Mouse (Mus musculus) kidney, postnatal 0 days (tissue): ENCODE data around the gene Siva1. TPM values are rescaled to one million over a fixed set of nuclear protein-coding genes. Genes with fewer than 3 reads are reported as not detected.

Experiments
- ATAC-seq: fragments of 200-750 bp; cut with Nextera tagmentation; replicated peaks from 2 replicates; pipeline ENCODE4 v1.8.0; 2017; ENCODE audit warnings: low read depth, moderate number of reproducible peaks, moderate TSS enrichment, moderate library complexity; ENCODE audit not compliant: low FRiP score
- DNase-seq: peaks from one replicate; pipeline ENCODE4 v3.0.0-alpha.2; 2016; ENCODE audit warnings: low spot score
- H3K27ac ChIP-seq: fragments of 300-500 bp; sonication (generic); 2 replicates; pipeline ENCODE4 v1.5.1; 2014; ENCODE audit warnings: mild to moderate bottlenecking
- H3K27me3 ChIP-seq: fragments of 300-500 bp; sonication (generic); 2 replicates; pipeline ENCODE4 v1.6.1; 2014; ENCODE audit warnings: low read length, mixed read lengths; ENCODE audit not compliant: insufficient read depth
- H3K36me3 ChIP-seq: fragments of 300-500 bp; sonication (generic); 2 replicates; pipeline ENCODE4 v1.6.1; 2014; ENCODE audit warnings: low read length, mixed read lengths; ENCODE audit not compliant: insufficient read depth
- H3K4me1 ChIP-seq: fragments of 300-500 bp; sonication (generic); replicated peaks from 2 replicates; pipeline ENCODE4 v1.6.1; 2014; ENCODE audit warnings: antibody characterized with exemption, low read length, mixed read lengths; ENCODE audit not compliant: insufficient read depth
- H3K4me2 ChIP-seq: fragments of 300-500 bp; sonication (generic); 2 replicates; pipeline ENCODE4 v1.6.1; 2014; ENCODE audit warnings: mild to moderate bottlenecking, low read length, moderate library complexity, mixed read lengths
- H3K4me3 ChIP-seq: fragments of 300-500 bp; sonication (generic); replicated peaks from 2 replicates; pipeline ENCODE4 v1.5.1; 2014; ENCODE audit warnings: low read depth, low read length
- H3K9ac ChIP-seq: fragments of 300-500 bp; sonication (generic); 2 replicates; pipeline ENCODE4 v1.6.1; 2014; ENCODE audit warnings: low read depth, low read length
- H3K9me3 ChIP-seq: fragments of 300-500 bp; sonication (generic); replicated peaks from 2 replicates; pipeline ENCODE4 v1.6.1; 2016; ENCODE audit warnings: low read length, inconsistent platforms, mixed read lengths
- CTCF ChIP-seq: IDR thresholded peaks from 2 replicates; pipeline ENCODE4 v1.5.1; 2016; ENCODE audit warnings: antibody characterized with exemption, low read depth, mild to moderate bottlenecking, moderate library complexity
- WGBS: fragments of 180-500 bp; shearing (Covaris S2); extraction: QIAGEN DNeasy Blood & Tissue Kit; methylation state at CpG from one replicate; pipeline ENCODE4 v1.1.7; 2014; 5-methylcytosine and 5-hydroxymethylcytosine counted together
- microRNA-seq: library from miRNA; unstranded; fragments of <30 nt; microRNA quantifications from one replicate; pipeline ENCODE4, GENCODE M21; 2016
- polyA plus RNA-seq: library from polyadenylated mRNA; unstranded; fragments of >200 nt; fragmentation: Nextera tagmentation; extraction: Ambion mirVana; gene quantifications from 2 replicates; pipeline ENCODE4 v1.2.1, GENCODE M21; 2015

Siva1 gene
- polyA plus RNA-seq, 1 experiment from 2014 or later, result 209 TPM

GRCm38 (mm10) chr12:112693185-112694126 is 49.0 kb downstream of the Siva1 start:
- peak overlapping the region; percentile 82 for H3K27ac ChIP-seq
- peaks cover 14% of the 10 kb centered on the region for H3K4me1 ChIP-seq
- peak overlapping the region; percentile 87 for H3K9ac ChIP-seq
- no peak for TF ChIP-seq CTCF
- H3K27me3 ChIP-seq, result no peaks in the 10 kb centered on the region
- peak; percentile 96 for DNase-seq
- H3K9me3 ChIP-seq, result no peaks in the 10 kb centered on the region
- H3K4me3 ChIP-seq, result peak overlapping the region; percentile 50
- H3K4me2 ChIP-seq, result peak overlapping the region; percentile 89
- peak; percentile 96 for ATAC-seq
- 2% methylated on average over 54 of the region's 54 CpGs for WGBS
- H3K36me3 ChIP-seq, result no peaks in the 10 kb centered on the region

GRCm38 (mm10) chr12:112694127-112694475 is 49.6 kb downstream of the Siva1 start:
- DNase-seq (no peak), ATAC-seq (no peak)
- Histone ChIP-seq H3K4me1 (peaks cover 14% of the 10 kb centered on the region), H3K4me3 (no peak overlapping the region), H3K9me3 (no peaks in the 10 kb centered on the region), H3K27ac (peak overlapping the region; percentile 82), H3K27me3 (no peaks in the 10 kb centered on the region), H3K36me3 (no peaks in the 10 kb centered on the region), H3K9ac (peak overlapping the region; percentile 87), H3K4me2 (peak overlapping the region; percentile 89)
- no peak for TF ChIP-seq CTCF
- 82% methylated on average over 10 of the region's 10 CpGs for WGBS

- peaks cover 21% of the 10 kb centered on the region for H3K4me1 ChIP-seq
- no peak overlapping the region for H3K4me3 ChIP-seq
- H3K9ac ChIP-seq, result no peak overlapping the region
- no peak for TF ChIP-seq CTCF
- no peak overlapping the region for H3K4me2 ChIP-seq
- 78% methylated on average over 3 of the region's 3 CpGs for WGBS
- ATAC-seq (no peak), DNase-seq (no peak)
- 0 out of 2 replicates have a peak, but pooled peaks cover 3% of the 10 kb centered on the region for H3K27me3 ChIP-seq
- H3K9me3 ChIP-seq, result no peaks in the 10 kb centered on the region
- H3K27ac ChIP-seq, result no peak overlapping the region
- H3K36me3 ChIP-seq, result no peaks in the 10 kb centered on the region
These were observed 52.4 kb downstream of the Siva1 start for GRCm38 (mm10) chr12:112696806-112697425.

Small RNA genes lying within 50 kb of the gene (microRNA-seq; reads per million reads assigned to microRNA genes)
- gene Mir6939, result not detected

Other genes with a start within 250 kb of the Siva1 start
- gene A530016L24Rik, start 155.2 kb upstream of the Siva1 start, polyA plus RNA-seq, result 0.36 and 0.43 TPM in 2 replicates
- 0.25 and 0.27 TPM in 2 replicates for gene Tmem179, start 127.9 kb upstream of the Siva1 start, polyA plus RNA-seq
- 2.5 and 3.8 TPM in 2 replicates for gene Inf2, start 55.9 kb upstream of the Siva1 start, polyA plus RNA-seq
- gene Adssl1, start 24.6 kb upstream of the Siva1 start, polyA plus RNA-seq, result 13.4 and 14.5 TPM in 2 replicates
- 72.5 and 114 TPM in 2 replicates for gene Akt1, start 30.2 kb downstream of the Siva1 start, polyA plus RNA-seq
- gene Zbtb42, start 34.1 kb downstream of the Siva1 start, polyA plus RNA-seq, result 5.9 and 6.7 TPM in 2 replicates
- 13.6 and 13.9 TPM in 2 replicates for gene Cep170b, start 75.8 kb downstream of the Siva1 start, polyA plus RNA-seq
- 7.8 TPM in 2 replicates for gene Pld4, start 116.0 kb downstream of the Siva1 start, polyA plus RNA-seq
- 0.22 and 0.50 TPM in 2 replicates for gene Ahnak2, start 158.0 kb downstream of the Siva1 start, polyA plus RNA-seq
- gene Clba1, start 164.3 kb downstream of the Siva1 start, polyA plus RNA-seq, result 16.0 and 18.4 TPM in 2 replicates
- 56.6 and 64.5 TPM in 2 replicates for gene Cdca4, start 184.7 kb downstream of the Siva1 start, polyA plus RNA-seq
- 0.10 and 0.11 TPM in 2 replicates for gene Gpr132, start 223.5 kb downstream of the Siva1 start, polyA plus RNA-seq